Mouse (Mus musculus) A20 (cell line): Measurements from ENCODE around the gene Homer1.

ENCODE experiments used
- DNase-seq: peaks from one replicate; pipeline ENCODE4 v3.0.0-alpha.2; 2011; ENCODE audit warnings: low read depth, low spot score

Gene Homer1

DNA sequence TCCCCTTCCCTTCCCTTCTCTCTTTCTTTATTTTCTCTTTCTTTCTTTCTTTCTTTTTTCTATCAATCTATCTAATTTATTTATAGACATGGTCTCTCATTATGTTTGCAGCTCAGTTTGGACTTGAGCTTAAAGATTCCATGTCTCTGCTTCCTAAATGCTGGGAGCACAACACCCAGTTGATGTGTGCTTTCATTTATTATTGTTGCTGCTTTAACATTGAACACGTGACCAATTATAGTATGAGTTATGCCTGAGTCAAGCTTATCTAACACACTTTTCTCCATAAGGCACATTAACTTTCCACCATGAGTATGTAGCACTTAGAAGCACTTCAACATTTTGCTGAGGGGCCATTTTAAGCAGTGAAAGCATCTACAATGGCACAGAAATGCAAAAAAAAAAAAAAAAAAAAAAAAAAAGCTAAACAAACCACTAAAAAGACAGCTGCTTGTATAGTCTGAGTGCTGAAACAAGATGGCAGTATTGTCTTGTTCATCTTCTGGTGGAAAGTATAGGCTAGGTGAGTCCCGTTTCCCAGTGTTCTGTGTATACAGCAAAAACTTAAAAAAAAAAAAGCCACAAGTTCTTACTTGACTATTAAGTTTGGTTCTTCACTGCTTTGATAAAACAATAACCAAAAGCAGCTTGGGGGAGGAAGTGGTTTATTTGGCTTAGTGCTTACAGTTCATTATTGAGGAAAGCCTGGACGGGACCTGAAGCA is 41.3 kb downstream of the Homer1 start:
- peak; percentile 17 for DNase-seq

DNA sequence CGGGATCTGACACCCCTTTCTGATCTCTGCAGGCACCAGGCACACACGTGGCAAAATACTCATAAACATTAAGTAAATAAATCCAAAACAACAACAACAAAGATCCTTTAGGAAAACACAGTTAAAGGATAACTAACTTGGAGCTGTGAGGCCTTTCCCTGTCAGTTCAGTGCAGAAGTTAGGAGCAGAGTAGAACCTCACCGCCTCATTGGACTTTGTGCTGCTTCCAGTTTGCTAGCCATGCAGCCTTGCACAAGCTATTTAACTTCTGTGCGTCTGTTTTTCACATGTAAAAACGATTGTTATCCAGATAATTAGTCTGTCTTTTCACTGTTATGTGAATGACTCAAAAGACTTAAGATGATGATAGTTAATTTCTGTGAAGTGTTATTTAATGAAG is 43.2 kb downstream of the Homer1 start:
- DNase-seq: no peak

GRCm38 (mm10) chr13:93344395-93344794 is 45.0 kb downstream of the Homer1 start:
- no peak for DNase-seq

DNA sequence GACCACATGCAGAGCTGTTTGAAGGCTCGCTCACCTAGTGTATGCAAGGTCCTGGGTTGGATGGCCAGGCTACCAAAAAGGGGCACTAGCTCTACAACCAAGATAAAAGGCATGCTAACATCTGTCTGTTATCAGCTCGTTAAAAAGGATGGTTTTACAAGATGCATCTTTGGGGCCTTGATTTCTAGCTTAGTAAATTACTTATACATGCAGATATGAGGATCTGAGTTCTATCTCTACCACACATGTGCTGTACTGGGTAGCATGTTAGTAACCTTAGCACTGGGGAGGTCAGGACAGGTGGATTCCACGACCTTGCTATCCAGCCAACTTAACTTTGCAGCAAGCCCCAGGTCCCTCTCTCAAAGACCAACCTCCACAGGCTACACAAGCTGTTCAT is 46.4 kb downstream of the Homer1 start:
- DNase-seq: no peak

- no peak for DNase-seq
Measured at GRCm38 (mm10) chr13:93352030-93352429, 52.6 kb downstream of the Homer1 start.

GRCm38 (mm10) chr13:93354420-93355278 is 55.2 kb downstream of the Homer1 start:
- DNase-seq: peak; percentile 69

- no peak for DNase-seq
Measured at GRCm38 (mm10) chr13:93355279-93355587, 55.8 kb downstream of the Homer1 start.

- DNase-seq: no peak
Measured at GRCm38 (mm10) chr13:93358522-93358921, 59.1 kb downstream of the Homer1 start.

DNA sequence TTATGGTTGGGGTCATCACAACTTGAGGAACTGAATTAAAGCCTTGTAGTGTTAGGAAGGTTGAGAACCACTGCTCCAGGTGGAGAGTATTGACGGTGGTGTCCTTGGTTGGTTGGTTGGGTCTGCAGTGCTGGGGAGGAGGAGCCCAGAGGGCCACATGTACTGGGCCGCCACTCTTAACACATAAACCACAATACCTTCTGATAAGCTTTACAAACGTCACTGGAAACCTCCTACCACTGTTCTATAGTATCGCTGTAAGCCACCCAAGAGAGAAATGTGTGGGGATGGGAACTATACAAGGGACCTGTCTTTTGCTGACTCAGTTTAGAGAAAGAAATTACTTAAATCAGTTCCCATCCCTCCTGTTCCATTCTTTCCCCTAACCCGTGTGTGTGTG is 68.1 kb downstream of the Homer1 start:
- no peak for DNase-seq

- no peak for DNase-seq
Measured at GRCm38 (mm10) chr13:93368812-93369584, 69.6 kb downstream of the Homer1 start.

DNA sequence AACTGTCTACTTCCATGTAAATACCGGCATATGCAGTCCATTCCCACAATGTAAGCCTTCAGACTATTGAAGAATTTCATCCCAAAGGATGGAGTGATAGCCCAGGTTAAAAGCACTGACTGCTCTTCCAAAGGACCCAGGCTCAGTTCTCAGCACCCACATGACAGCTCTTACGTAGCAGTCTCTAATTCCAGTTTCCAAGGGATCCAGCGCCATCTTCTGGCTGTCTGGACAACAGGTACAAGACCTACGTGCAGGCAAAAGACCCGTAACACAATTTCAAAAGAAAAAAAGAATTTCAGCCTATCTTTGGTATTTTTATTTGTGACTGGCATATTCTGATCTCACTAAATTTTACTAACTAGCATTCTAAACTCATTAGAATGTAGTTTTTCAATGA is 75.0 kb downstream of the Homer1 start:
- no peak for DNase-seq

DNA sequence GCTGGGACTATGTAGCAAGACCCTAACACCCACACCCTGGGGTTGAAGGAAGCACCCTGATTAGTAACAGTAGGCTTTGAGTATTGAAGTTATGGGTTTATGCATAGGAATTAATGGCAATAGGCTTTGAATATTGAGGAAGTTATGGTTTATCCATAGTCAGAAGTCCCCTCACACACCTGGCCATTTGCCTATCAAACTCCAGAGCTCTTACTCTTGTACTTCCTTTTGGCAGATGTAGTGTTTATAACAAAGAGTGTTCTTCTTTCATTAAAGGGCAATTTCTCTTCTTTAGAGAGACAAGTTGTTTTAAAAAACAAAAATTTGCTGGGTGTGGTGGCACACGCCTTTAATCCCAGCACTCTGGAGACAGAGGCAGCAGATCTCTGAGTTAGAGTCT is 79.1 kb downstream of the Homer1 start:
- DNase-seq: peak; percentile 18

DNA sequence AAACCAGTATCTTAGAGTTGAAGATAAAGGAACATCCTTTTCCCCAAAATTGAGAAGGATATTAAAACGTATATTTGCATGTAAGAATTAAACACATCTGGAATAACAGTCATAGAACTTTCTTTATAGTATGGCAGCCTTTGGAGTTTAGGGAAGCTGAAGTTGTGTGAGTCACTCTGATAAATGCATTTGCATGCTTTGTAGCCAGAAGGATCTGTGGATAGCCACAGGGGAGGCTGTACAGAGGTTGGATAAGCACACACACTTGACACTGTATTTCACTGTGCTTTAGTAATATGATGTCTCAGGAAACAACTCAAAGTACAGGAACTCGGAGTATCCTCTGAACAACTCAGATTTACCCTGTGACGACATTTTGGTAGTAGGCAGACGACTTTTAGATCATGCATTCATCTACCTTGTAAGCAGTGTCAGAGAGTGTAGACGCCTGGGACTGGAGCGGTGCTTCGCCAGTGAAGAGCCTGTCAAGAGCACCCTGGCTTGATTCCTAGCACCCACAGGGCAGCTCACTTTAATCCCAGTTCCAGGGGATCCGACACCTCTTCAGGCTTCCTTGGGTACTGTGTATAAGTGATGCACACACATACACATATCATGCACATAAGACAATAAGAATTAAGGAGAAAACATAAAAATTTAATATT is 81.1 kb downstream of the Homer1 start:
- DNase-seq: no peak

- no peak for DNase-seq
Measured at GRCm38 (mm10) chr13:93381301-93381700, 81.9 kb downstream of the Homer1 start.

- DNase-seq: no peak
Measured at GRCm38 (mm10) chr13:93383092-93383491, 83.7 kb downstream of the Homer1 start.

DNA sequence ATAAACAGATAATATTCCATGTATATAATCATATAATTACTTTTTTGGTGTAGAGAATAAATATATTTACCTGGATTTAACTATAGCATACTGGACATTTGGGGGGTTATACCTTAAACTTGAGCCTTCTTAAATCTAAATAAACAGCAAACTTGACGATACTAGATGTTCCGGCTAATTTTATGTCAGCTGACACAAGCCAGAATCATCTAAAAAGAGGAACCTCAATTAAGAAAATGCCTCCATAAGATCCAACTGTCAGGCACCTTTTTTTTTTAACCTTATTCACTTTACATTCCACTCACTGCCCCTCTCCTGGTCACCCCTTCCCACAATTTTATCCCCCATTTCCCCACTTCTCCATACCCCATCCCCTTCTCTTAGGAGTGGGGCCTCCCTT is 84.2 kb downstream of the Homer1 start:
- no peak for DNase-seq

- DNase-seq: no peak
Measured at GRCm38 (mm10) chr13:93384481-93384880, 85.0 kb downstream of the Homer1 start.

DNA sequence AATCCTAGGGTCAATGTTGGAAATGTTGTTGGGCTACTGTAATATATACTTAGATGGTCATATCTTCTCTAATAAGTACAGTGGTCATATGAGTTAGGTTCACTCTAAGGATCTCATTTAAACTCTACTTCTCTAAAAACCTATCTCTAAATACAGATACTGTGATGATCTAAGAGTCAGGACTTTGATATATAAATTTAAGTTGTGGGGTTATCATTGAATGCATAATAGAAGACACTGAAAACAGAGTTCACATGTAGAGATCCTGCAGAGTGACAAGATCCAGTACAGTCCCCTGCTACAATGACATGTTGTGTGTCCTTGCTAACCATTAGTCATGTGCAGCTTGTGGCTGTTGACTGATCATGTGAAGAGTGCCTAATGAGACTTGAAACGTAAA is 85.7 kb downstream of the Homer1 start:
- no peak for DNase-seq

DNA sequence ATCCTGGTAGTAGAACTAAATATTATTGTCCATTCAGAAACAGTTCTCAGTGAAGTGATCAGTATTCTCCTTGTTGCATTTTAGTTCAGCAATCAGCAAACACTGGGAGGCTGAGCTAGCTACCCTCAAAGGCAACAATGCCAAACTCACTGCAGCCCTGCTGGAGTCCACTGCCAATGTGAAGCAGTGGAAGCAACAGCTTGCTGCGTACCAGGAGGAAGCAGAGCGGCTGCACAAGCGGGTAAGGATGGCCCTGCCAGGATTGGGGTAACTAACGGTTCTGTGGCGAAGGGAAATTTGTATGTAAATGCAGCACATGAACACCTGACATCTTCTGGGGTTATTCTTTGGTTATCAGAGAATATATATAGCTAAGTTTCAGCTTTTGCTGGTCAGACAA is 88.0 kb downstream of the Homer1 start:
- peak; percentile 48 for DNase-seq

GRCm38 (mm10) chr13:93388594-93389241 is 89.3 kb downstream of the Homer1 start:
- peak; percentile 16 for DNase-seq

DNA sequence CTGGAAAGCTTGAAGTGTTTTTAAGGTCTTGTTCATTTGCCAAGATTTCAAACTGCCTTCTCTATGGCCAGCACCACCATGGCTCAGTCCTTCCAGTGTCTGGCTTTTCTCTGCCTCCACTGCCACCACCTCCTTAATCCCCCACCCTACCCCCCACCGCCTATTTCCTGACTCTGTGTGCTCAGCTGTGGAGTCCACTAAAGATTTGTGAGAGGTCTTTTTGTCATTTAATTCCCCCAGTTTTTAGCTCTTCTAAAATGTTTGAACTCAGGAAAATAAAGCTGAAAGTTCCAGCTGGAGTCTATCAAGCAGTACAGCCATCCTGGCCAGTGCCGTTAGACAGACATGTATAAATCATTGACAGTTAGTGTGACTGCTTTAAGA is 89.8 kb downstream of the Homer1 start:
- no peak for DNase-seq
